Mouse (Mus musculus) bone marrow, adult 2 months (tissue): Measurements from ENCODE around the gene Asxl2.

Experiments used
- CTCF ChIP-seq: fragments of 200-500 bp; IDR thresholded peaks from 2 replicates; pipeline ENCODE4 v1.5.1; 2011; ENCODE audit warnings: low read length, control low read depth; ENCODE audit not compliant: control insufficient read depth, insufficient read depth
- POLR2A ChIP-seq: fragments of 200-500 bp; IDR thresholded peaks from 2 replicates; pipeline ENCODE4 v1.6.1; 2011; ENCODE audit warnings: low read depth, mild to moderate bottlenecking, control low read depth, low read length, borderline replicate concordance; ENCODE audit not compliant: control insufficient read depth

DNA sequence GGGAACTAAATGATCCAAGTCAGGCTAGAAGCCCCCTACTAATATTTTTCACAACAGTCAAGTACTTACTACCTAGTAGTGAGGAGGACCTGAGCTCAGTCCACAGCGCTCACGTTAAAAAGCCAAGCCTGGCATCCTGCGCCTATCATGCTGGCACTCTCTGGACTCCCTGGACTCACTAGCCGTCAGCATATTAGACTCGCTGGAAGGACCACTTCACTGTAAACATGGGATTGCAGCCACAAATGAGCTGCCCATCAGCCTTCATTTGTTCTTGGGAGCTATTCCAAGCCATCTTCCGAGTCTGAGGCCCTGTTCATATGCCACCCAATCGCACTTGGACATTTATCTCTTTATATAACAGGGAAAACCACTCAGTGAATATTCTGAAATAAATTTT lies 114.2 kb downstream of the Asxl2 start:
- no peak for TF ChIP-seq POLR2A
- no peak for TF ChIP-seq CTCF
